Mouse (Mus musculus) liver, embryonic 13.5 days (tissue): ENCODE results near the gene Gm43720. TPM values are rescaled to one million over a fixed set of nuclear protein-coding genes. Genes with fewer than 3 reads are reported as not detected.

ENCODE experiments used
- ATAC-seq: fragments of 200-750 bp; cut with Nextera tagmentation; 2 replicates; pipeline ENCODE4 v1.8.0; 2017; ENCODE audit warnings: low read depth, mild to moderate bottlenecking, moderate number of reproducible peaks, moderate library complexity
- DNase-seq: peaks from one replicate; pipeline ENCODE4 v3.0.0; 2022
- H3K27ac ChIP-seq: fragments of 300-500 bp; sonication (generic); 2 replicates; pipeline ENCODE4 v1.5.1; 2015; ENCODE audit warnings: moderate library complexity, mild to moderate bottlenecking, inconsistent platforms
- H3K27me3 ChIP-seq: fragments of 300-500 bp; sonication (generic); 2 replicates; pipeline ENCODE4 v1.6.1; 2015; ENCODE audit warnings: mild to moderate bottlenecking, inconsistent platforms
- H3K36me3 ChIP-seq: fragments of 300-500 bp; sonication (generic); 2 replicates; pipeline ENCODE4 v1.6.1; 2015; ENCODE audit warnings: mild to moderate bottlenecking, inconsistent platforms
- H3K4me1 ChIP-seq: fragments of 300-500 bp; sonication (generic); replicated peaks from 2 replicates; pipeline ENCODE4 v1.6.1; 2015; ENCODE audit warnings: inconsistent platforms
- H3K4me2 ChIP-seq: fragments of 300-500 bp; sonication (generic); 2 replicates; pipeline ENCODE4 v1.6.1; 2015; ENCODE audit warnings: inconsistent platforms, mild to moderate bottlenecking, moderate library complexity
- H3K4me3 ChIP-seq: fragments of 300-500 bp; sonication (generic); replicated peaks from 2 replicates; pipeline ENCODE4 v1.5.1; 2015; ENCODE audit warnings: mild to moderate bottlenecking, inconsistent platforms
- H3K9ac ChIP-seq: fragments of 300-500 bp; sonication (generic); 2 replicates; pipeline ENCODE4 v1.6.1; 2015; ENCODE audit warnings: mild to moderate bottlenecking, inconsistent platforms
- H3K9me3 ChIP-seq: fragments of 300-500 bp; sonication (generic); replicated peaks from 2 replicates; pipeline ENCODE4 v1.6.1; 2016; ENCODE audit warnings: inconsistent platforms
- WGBS: fragments of 180-500 bp; shearing (Covaris S2); methylation state at CpG from one replicate; pipeline ENCODE4 v1.1.7; 2015; ENCODE audit not compliant: insufficient replicate concordance; 5-methylcytosine and 5-hydroxymethylcytosine counted together
- polyA plus RNA-seq: library from polyadenylated mRNA; unstranded; fragments of >200 nt; fragmentation: Nextera tagmentation; extraction: Ambion mirVana; gene quantifications from 2 replicates; pipeline ENCODE4 v1.2.1, GENCODE M21; 2015

The Gm43720 gene
- polyA plus RNA-seq, 1 experiment from 2014 or later: not detected

GRCm38 (mm10) chr5:138262001-138262400 is 17.8 kb downstream of the Gm43720 start:
- Histone ChIP-seq H3K4me3 (peak overlapping the region; percentile 90), H3K36me3 (peaks cover 46% of the 10 kb centered on the region), H3K27me3 (no peaks in the 10 kb centered on the region), H3K27ac (peak overlapping the region; percentile 88), H3K9ac (peak overlapping the region; percentile 94), H3K9me3 (no peaks in the 10 kb centered on the region), H3K4me2 (peak overlapping the region; percentile 97), H3K4me1 (peaks cover 75% of the 10 kb centered on the region)
- 42% methylated on average over 4 of the region's 4 CpGs for WGBS
- ATAC-seq (no peak), DNase-seq (no peak)

- 23% methylated on average over 11 of the region's 11 CpGs for WGBS
- Histone ChIP-seq H3K27me3 (no peaks in the 10 kb centered on the region), H3K27ac (peak overlapping the region; percentile 88), H3K4me1 (peaks cover 87% of the 10 kb centered on the region), H3K4me3 (peak overlapping the region; percentile 90), H3K9me3 (no peaks in the 10 kb centered on the region), H3K4me2 (peak overlapping the region; percentile 97), H3K36me3 (peaks cover 46% of the 10 kb centered on the region), H3K9ac (peak overlapping the region; percentile 94)
- peak; percentile 66 for ATAC-seq
- no peak for DNase-seq
Observed at GRCm38 (mm10) chr5:138260834-138261233, 18.9 kb downstream of the Gm43720 start.

- peaks cover 46% of the 10 kb centered on the region for H3K36me3 ChIP-seq
- ATAC-seq (no peak), DNase-seq (no peak)
- H3K9me3 ChIP-seq: no peaks in the 10 kb centered on the region
- peaks cover 88% of the 10 kb centered on the region for H3K4me1 ChIP-seq
- H3K4me2 ChIP-seq: peak overlapping the region; percentile 97
- peak overlapping the region; percentile 90 for H3K4me3 ChIP-seq
- 21% methylated on average over 10 of the region's 10 CpGs for WGBS
- peak overlapping the region; percentile 94 for H3K9ac ChIP-seq
- peak overlapping the region; percentile 88; the same call in 1 of the 2 replicates for H3K27ac ChIP-seq
- H3K27me3 ChIP-seq: no peaks in the 10 kb centered on the region
Observed at GRCm38 (mm10) chr5:138260051-138260450, 19.7 kb downstream of the Gm43720 start.

GRCm38 (mm10) chr5:138258993-138259392 is 20.8 kb downstream of the Gm43720 start:
- no peak overlapping the region for H3K27ac ChIP-seq
- WGBS: 64% methylated on average over 7 of the region's 7 CpGs
- no peak overlapping the region for H3K4me2 ChIP-seq
- no peaks in the 10 kb centered on the region for H3K9me3 ChIP-seq
- no peak overlapping the region for H3K4me3 ChIP-seq
- no peaks in the 10 kb centered on the region for H3K27me3 ChIP-seq
- peaks cover 46% of the 10 kb centered on the region for H3K36me3 ChIP-seq
- ATAC-seq (no peak), DNase-seq (no peak)
- peak overlapping the region; percentile 13; the same call in 1 of the 2 replicates for H3K9ac ChIP-seq
- H3K4me1 ChIP-seq: peaks cover 86% of the 10 kb centered on the region

- H3K36me3 ChIP-seq: peaks cover 46% of the 10 kb centered on the region
- no peak overlapping the region for H3K4me2 ChIP-seq
- ATAC-seq (no peak), DNase-seq (no peak)
- H3K27me3 ChIP-seq: no peaks in the 10 kb centered on the region
- 75% methylated on average over 6 of the region's 6 CpGs for WGBS
- peak overlapping the region; percentile 47; the same call in 1 of the 2 replicates for H3K27ac ChIP-seq
- no peak overlapping the region for H3K4me3 ChIP-seq
- H3K4me1 ChIP-seq: peaks cover 86% of the 10 kb centered on the region
- H3K9me3 ChIP-seq: no peaks in the 10 kb centered on the region
- peak overlapping the region; percentile 13; the same call in 1 of the 2 replicates for H3K9ac ChIP-seq
Observed at GRCm38 (mm10) chr5:138258542-138258941, 21.2 kb downstream of the Gm43720 start.

- Histone ChIP-seq H3K4me1 (peaks cover 82% of the 10 kb centered on the region), H3K27ac (peak overlapping the region; percentile 47), H3K9me3 (no peaks in the 10 kb centered on the region), H3K4me3 (no peak overlapping the region), H3K9ac (no peak overlapping the region), H3K27me3 (no peaks in the 10 kb centered on the region), H3K36me3 (peaks cover 46% of the 10 kb centered on the region), H3K4me2 (peak overlapping the region; percentile 88; the same call in 1 of the 2 replicates)
- DNase-seq (no peak), ATAC-seq (no peak)
- 33% methylated on average over 3 of the region's 3 CpGs for WGBS
Observed at GRCm38 (mm10) chr5:138258078-138258477, 21.7 kb downstream of the Gm43720 start.

- WGBS: 70% methylated on average over 4 of the region's 4 CpGs
- Histone ChIP-seq H3K4me1 (peaks cover 77% of the 10 kb centered on the region), H3K27ac (peak overlapping the region; percentile 65)
Observed at GRCm38 (mm10) chr5:138257585-138257978, 22.2 kb downstream of the Gm43720 start.

GRCm38 (mm10) chr5:138256966-138257584 is 22.7 kb downstream of the Gm43720 start:
- Histone ChIP-seq H3K4me2 (peak overlapping the region; percentile 88), H3K36me3 (peaks cover 46% of the 10 kb centered on the region), H3K4me3 (peak overlapping the region; percentile 78; the same call in 1 of the 2 replicates), H3K27me3 (no peaks in the 10 kb centered on the region), H3K4me1 (peaks cover 72% of the 10 kb centered on the region), H3K9me3 (no peaks in the 10 kb centered on the region), H3K9ac (no peak overlapping the region), H3K27ac (peak overlapping the region; percentile 65)
- 31% methylated on average over 10 of the region's 10 CpGs for WGBS
- DNase-seq: no peak
- no peak for ATAC-seq

More at GRCm38 (mm10) chr5:138257585-138257978, 22.2 kb downstream of the Gm43720 start:
- no peak overlapping the region for H3K9ac ChIP-seq
- no peaks in the 10 kb centered on the region for H3K9me3 ChIP-seq
- H3K27me3 ChIP-seq: no peaks in the 10 kb centered on the region
- peak overlapping the region; percentile 88; the same call in 1 of the 2 replicates for H3K4me2 ChIP-seq
- H3K4me3 ChIP-seq: no peak overlapping the region
- no peak for DNase-seq
- no peak for ATAC-seq
- H3K36me3 ChIP-seq: peaks cover 46% of the 10 kb centered on the region

GRCm38 (mm10) chr5:138256094-138256467 is 23.7 kb downstream of the Gm43720 start:
- Histone ChIP-seq H3K4me2 (peak overlapping the region; percentile 88), H3K9ac (peak overlapping the region; percentile 80), H3K9me3 (no peaks in the 10 kb centered on the region), H3K4me1 (peaks cover 62% of the 10 kb centered on the region), H3K4me3 (peak overlapping the region; percentile 78), H3K27me3 (no peaks in the 10 kb centered on the region), H3K36me3 (peaks cover 36% of the 10 kb centered on the region), H3K27ac (peak overlapping the region; percentile 80)
- ATAC-seq (0 out of 2 replicates have a peak, but pooled peaks have one; percentile 0), DNase-seq (no peak)
- 20% methylated on average over 7 of the region's 7 CpGs for whole genome bisulfite sequencing

GRCm38 (mm10) chr5:138255353-138256093 is 24.2 kb downstream of the Gm43720 start, which contains the start of gene Lamtor4:
Lamtor4 (plus strand) TSS chr5:138255482.
- Histone ChIP-seq H3K9me3 (no peaks in the 10 kb centered on the region), H3K36me3 (peaks cover 31% of the 10 kb centered on the region), H3K4me2 (peak within 1 kb of the TSS; percentile 88), H3K27ac (peak within 1 kb of the TSS; percentile 80), H3K4me1 (peaks cover 57% of the 10 kb centered on the region), H3K27me3 (no peaks in the 10 kb centered on the region), H3K4me3 (peak within 1 kb of the TSS; percentile 78), H3K9ac (peak within 1 kb of the TSS; percentile 80)
- ATAC-seq (peak; percentile 99), DNase-seq (peak; percentile 95)
- under 1% methylated on average over 38 of the region's 38 CpGs for WGBS

GRCm38 (mm10) chr5:138253061-138253460 is 26.7 kb downstream of the Gm43720 start:
- WGBS: 78% methylated on average over 3 of the region's 3 CpGs
- peaks cover 7% of the 10 kb centered on the region for H3K36me3 ChIP-seq
- H3K4me2 ChIP-seq: no peak overlapping the region
- H3K4me1 ChIP-seq: peaks cover 32% of the 10 kb centered on the region
- H3K27ac ChIP-seq: no peak overlapping the region
- no peak overlapping the region for H3K4me3 ChIP-seq
- DNase-seq (no peak), ATAC-seq (no peak)
- no peaks in the 10 kb centered on the region for H3K9me3 ChIP-seq
- no peak overlapping the region for H3K9ac ChIP-seq
- H3K27me3 ChIP-seq: no peaks in the 10 kb centered on the region
